Mouse (Mus musculus): ENCODE data around the gene Gtpbp3.
"Not testable (repeated sequence)": the region's sequence is repeated elsewhere in the genome, so short reads cannot be mapped to it uniquely, and the experiment has no call there.

Gtpbp3 gene

DNA sequence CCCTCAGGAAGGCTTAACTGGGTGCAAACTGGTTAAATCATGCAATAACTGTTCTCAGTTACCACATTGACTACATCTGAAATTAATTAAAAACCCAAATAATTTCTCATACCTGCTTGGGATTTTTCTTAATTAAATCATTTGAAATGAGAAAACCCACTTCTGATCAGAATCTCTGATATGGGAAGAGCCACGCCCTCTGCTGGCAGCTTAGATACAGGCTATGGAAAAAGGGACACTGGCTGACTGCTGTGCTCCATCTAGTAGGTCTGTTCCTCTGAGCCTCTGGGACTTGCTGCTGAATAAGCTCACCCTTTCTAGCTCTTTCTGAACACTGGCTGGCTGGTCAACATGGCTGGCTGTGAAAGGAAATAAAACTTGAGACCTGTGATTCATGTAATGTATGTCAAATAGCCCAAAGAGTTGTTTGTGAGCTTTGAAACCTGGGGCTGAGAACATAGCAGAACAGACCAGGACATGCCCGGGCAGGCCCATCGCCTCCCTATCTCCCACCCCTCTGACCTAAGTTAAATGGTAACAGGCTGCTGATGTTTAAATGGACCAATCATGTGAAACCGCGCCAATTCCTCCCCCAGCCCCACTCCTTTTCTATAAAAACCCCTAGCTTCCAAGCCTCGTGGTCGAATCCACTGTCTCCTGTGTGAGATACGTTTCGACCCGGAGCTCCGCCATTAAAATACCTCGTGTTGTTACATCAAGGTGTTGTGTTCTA is 43.0 kb downstream of the Gtpbp3 start:
- ATAC-seq (ENCODE audit: low TSS enrichment), result not testable (repeated sequence)

DNA sequence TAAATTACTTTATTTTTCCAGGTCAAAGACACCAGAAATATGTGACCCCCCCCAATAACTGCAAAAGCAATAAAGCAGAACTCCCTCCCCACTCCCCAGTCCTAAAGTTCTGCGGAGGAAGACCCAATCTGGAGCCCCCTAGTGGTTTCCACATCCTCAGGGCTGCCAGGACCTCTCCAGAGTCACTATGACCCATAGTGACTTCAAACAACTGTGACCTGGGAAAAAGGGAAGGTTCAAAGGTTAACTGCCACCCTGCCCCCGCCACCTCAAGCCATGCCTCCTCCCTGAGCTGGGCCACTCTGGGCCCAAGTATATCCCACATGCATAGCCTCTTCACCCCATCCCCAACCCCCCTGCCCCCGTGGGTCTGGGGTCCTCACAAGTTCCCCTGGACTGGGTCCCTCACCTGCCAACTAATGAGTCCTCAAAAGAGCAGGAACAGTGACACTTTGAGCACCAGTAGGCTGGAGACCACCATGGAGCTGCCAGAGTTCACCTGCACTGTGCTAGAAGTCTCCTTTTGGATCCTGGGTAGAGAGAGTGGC is 46.4 kb downstream of the Gtpbp3 start:
- no peak for ATAC-seq (ENCODE audit: low TSS enrichment)

DNA sequence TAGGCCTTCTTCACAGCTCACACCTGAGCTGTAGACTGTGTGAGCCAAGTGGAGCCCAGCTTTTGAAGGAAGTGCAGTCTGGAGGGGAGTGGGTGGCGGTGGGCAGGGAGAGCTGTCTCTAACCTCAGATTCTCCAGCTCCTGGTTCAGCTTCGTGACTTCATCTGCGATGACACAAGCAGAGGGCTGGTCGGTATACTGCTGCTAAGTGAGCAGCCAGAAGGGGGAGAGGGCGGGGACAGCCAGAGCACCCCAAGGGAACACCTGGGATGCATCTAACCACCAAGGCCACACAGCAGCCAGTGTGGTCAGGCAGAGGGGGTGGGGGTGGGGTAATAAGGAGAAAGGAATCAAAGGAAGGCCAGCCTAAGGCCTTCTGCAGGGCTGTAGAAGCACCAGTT is 47.8 kb downstream of the Gtpbp3 start:
- ATAC-seq (ENCODE audit: low TSS enrichment), result peak; percentile 70

DNA sequence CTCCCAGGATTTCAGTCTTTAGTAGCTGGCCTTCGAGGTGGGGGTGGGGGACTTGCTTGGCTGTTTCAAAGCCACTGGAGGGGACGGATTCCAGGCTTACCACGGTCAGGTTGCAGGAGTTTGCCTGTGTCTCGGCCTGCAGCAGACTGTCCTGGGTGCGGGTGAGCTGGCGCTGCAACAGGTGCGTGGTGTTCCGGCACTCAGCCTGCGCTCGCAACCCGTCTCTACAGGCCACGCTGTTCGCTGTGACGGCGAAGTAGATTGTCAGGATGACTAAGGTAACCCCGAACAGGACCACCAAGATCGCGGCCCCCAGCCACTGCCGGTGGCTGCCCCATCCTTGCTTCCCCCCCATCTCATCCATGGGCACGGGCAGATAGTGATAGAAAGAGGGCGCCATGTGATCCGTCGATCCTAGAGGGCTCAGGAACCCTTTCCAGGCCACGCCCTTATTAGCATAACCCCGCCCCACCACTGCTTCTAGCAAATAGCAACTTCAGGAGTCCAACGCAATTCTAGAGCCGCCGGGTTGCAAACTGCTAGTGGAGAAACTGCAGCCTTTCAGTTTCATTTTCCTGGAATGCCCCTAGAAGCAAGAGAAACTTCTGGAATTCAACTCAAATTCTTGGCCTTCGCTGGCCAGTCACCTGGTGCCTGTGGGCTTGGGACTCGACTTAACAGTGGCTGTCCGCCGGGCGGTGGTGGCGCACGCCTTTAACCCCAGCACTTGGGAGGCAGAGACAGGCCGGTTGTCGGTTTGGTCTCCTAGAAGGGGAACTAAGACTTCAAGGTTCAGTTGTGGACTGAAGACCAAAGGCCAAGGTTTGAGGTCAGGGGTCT is 49.3 kb downstream of the Gtpbp3 start, which contains the start of gene Bst2:
Gene Bst2 (minus strand): TSS at position 429 of the 840 bp plus-strand sequence.
- peak; percentile 53; the same call in 1 of the 2 replicates for ATAC-seq (ENCODE audit: low TSS enrichment)

DNA sequence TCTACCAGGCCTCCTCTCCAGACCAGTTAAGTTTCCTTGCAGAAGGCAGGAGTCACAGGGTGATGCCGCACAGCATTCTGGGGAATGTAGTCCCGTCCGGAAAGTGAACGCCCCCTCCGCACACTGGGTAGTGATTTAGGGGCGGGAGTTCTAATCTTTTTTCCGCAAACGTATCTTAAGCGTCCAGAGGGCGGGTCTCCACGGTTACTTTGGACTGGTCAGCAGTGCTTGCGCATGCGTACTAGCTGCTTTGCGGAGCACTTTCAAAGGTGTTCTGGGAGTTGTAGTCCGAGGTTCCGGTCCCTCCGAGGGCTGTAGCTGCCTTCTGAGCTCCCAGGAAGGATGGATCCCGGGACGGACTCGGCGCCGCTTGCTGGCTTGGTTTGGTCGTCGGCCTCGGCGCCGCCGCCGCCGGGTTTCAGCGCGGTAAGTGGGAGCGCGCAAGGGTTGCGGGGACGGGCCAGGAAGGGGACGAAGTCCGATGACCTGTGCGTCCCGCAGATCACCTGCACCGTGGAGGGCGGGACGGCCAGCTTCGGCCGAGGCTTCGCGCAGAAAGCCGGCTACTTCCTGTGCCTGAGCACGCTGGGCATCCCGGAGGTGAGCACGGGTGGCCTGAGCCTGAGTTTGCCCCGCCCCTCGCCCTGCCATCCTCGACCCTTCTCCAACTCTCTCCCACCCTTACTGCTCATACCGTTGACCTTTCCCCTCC is 54.9 kb downstream of the Gtpbp3 start, which contains the start of gene Mvb12a:
Gene Mvb12a (plus strand): TSS at position 291 of the 712 bp plus-strand sequence.
- peak; percentile 95 for ATAC-seq (ENCODE audit: low TSS enrichment)

DNA sequence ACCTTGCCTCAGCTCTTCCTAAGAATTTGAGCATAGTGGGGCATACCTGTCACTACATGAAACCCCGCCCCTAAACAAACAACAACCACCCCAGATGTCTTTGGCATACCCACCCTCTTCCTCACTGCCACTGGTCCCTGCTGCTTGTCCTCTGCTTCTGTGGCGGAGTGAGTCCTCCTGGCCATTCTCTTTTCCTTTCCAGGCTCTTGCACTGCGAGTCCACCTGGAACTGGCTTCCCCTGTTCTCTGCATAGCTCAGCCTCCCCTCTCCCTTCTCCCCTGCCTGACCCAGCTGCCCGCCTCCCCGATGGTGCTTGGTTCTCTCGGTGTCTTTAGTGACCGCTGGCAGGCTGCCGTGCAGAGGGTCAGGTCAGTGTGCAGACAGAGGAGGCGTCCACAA is 55.9 kb downstream of the Gtpbp3 start:
- ATAC-seq (ENCODE audit: low TSS enrichment), result no peak

DNA sequence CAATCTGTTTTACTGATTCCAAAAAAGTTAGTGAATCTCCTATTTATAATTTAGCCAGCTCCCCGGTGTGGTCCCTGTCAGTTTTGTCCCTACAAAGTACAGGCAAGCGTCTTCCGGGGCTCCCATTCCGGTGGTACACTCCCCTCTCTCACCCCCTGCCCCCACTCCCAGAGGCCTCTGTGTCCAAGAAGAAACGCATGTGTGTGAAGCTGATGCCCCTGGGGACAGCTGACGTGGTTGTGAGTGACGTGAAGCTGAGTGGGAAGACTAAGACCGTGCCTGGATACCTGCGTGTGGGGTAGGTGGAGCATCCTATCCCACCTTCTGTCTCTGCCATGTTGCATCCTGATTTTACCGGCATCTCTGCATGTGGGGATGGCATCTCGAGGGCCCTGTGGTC is 57.1 kb downstream of the Gtpbp3 start:
- no peak for ATAC-seq (ENCODE audit: low TSS enrichment)

DNA sequence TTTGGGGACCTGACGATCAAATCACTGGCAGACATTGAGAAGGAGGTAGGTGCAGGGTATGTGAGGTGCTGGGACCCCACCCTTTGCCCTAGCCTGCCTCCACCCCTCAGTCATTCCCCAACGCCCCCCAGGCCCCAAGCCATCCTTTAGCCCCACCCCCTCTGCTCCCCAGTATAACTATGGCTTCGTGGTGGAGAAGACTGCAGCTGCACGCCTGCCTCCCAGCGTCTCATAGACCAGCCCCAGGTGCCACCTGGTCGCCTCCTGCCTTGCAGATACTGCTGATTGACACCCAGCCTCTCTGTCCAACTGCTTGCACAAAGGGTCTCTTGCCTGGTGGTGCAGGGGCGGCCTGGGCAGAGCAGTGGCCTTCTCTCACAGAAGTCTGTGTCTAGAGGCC is 59.7 kb downstream of the Gtpbp3 start:
- ATAC-seq (ENCODE audit: low TSS enrichment), result no peak
